Mouse (Mus musculus) G1E (cell line): ENCODE measurements around the gene Gm21887. TPM values are rescaled to one million over a fixed set of nuclear protein-coding genes. Genes with fewer than 3 reads are reported as not detected.
"Not testable (repeated sequence)": the region's sequence is repeated elsewhere in the genome, so short reads cannot be mapped to it uniquely, and the experiment has no call there.

Experiments
- ATAC-seq: 2 replicates; pipeline ENCODE4 v1.8.0; 2016; ENCODE audit warnings: mild to moderate bottlenecking; ENCODE audit not compliant: insufficient number of reproducible peaks, poor library complexity, low FRiP score, severe bottlenecking; ENCODE audit errors: extremely low read depth
- DNase-seq: peaks from one replicate; pipeline ENCODE4 v3.0.0; 2012; ENCODE audit warnings: low spot score
- H3K27me3 ChIP-seq: 2 replicates; pipeline ENCODE4 v1.6.1; 2012; ENCODE audit warnings: mild to moderate bottlenecking, low read length, inconsistent platforms; ENCODE audit not compliant: insufficient read depth
- H3K36me3 ChIP-seq: replicated peaks from 2 replicates; pipeline ENCODE3; 2012; ENCODE audit warnings: mild to moderate bottlenecking, inconsistent platforms
- H3K4me1 ChIP-seq: 2 replicates; pipeline ENCODE4 v1.6.1; 2012; ENCODE audit warnings: low read depth, low read length, inconsistent platforms, mixed read lengths; ENCODE audit not compliant: insufficient read depth
- H3K4me3 ChIP-seq: 2 replicates; pipeline ENCODE4 v1.5.1; 2012; ENCODE audit warnings: low read depth, mild to moderate bottlenecking, inconsistent platforms, low read length, moderate library complexity, mixed read lengths
- H3K9me3 ChIP-seq: replicated peaks from 2 replicates; pipeline ENCODE4 v1.6.1; 2012; ENCODE audit warnings: inconsistent platforms
- CTCF ChIP-seq: IDR thresholded peaks from 2 replicates; pipeline ENCODE4 v1.5.1; 2012; ENCODE audit warnings: low read depth, low read length, inconsistent platforms, mixed read lengths
- polyA plus RNA-seq: library from polyadenylated mRNA; stranded (reverse); fragments of >175 nt; gene quantifications from 2 replicates; pipeline ENCODE4 v1.2.3, GENCODE M21; 2012
- total RNA-seq, 2 experiments: library from RNA; stranded (forward) in 1 of 2; stranded (reverse) in 1 of 2; fragments of 200-1000 nt in 1 of 2; fragments of >200 nt in 1 of 2; fragmentation: Nextera tagmentation in 1 of 2; gene quantifications; 2 replicates each; pipeline ENCODE4 v1.2.3; 2014 to 2017

The Gm21887 gene
- total and polyA plus RNA-seq, 3 experiments: 35.4 to 300 (median 163) TPM

GRCm38 (mm10) chrX:170017333-170018245 lies 8.1 kb downstream of the Gm21887 start:
- Histone ChIP-seq H3K9me3 (peaks cover 10% of the 10 kb centered on the region), H3K4me3 (peak overlapping the region; percentile 58), H3K36me3 (peaks cover 21% of the 10 kb centered on the region), H3K4me1 (peaks cover 15% of the 10 kb centered on the region)
- H3K27me3 ChIP-seq: not testable (repeated sequence)
- DNase-seq (peak; percentile 100), ATAC-seq (peak; percentile 99)
- 0 out of 2 replicates have a peak, but pooled peaks have one; percentile 20 for TF ChIP-seq CTCF

DNA sequence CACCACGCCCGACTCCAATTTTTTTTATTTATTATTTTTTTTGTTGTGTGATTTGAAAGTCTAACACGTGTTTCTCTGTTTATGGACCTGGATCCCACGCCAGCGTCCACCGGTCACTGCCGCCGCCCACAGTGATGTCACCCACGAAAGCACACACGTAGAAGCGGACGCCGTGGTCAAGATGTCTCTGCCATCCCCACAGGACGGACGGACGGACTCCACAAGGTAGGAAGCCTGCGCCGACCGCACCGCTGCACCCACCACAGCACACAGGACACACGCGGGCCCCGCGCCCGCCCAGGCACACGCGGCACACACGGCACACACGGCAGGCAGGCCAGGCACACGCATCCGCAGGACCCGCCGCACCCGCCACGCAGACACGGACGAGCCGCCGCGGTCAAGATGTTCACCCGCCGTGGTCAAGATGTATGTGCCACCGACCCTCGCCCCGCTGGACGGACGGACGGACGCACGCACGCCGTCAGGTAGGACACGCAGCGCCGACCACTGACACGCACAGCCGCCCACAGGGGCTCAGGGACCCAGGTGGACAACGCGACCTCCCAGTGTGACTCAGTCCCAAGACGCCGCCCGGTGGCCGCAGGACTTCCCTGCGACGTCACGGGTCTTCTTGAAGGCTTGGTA lies 9.2 kb downstream of the Gm21887 start:
- H3K4me3 ChIP-seq: peak overlapping the region; percentile 68
- peaks cover 21% of the 10 kb centered on the region for H3K36me3 ChIP-seq
- ATAC-seq (peak; percentile 40), DNase-seq (peak; percentile 81)
- 0 out of 2 replicates have a peak, but pooled peaks have one; percentile 30 for TF ChIP-seq CTCF
- peaks cover 15% of the 10 kb centered on the region for H3K4me1 ChIP-seq
- H3K9me3 ChIP-seq: peaks cover 10% of the 10 kb centered on the region
- not testable (repeated sequence) for H3K27me3 ChIP-seq

DNA sequence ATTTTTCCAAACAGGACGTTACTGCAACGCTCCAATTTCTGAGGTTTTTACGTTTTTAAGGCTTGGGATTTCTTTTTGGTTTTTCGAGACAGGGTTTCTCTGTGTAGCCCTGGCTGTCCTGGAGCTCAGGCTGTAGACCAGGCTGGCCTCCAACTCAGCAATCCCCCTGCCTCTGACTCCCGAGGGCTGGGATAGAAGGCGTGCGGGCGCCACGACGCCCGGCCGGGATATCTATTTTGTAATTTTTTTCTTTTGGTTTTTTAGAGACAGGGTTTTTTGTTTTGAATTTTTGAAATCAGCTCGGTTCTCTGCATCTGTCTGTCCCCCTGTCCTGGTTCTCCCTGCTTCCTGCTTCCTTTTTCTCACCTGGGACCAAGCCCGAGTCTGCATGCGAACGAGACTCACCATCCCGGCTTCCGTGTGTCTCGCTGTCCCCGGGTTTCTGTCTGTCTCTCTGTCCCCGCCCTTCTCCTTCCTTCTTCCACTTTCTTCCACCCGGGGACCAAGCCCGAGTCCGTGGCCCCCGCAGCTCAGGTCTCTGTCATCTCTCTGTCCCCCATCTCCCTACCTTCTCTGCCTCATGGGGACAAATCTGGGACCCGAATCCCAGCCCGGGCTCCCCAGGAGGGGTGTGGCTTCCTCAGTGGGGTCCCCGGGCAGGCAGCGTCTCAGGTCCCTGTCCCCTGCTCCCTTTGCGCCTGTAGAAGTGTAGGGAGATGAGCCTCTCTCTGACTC lies 9.9 kb downstream of the Gm21887 start:
- H3K4me1 ChIP-seq: peaks cover 15% of the 10 kb centered on the region
- not testable (repeated sequence) for ATAC-seq, H3K27me3 ChIP-seq
- H3K36me3 ChIP-seq: peaks cover 21% of the 10 kb centered on the region
- DNase-seq: peak; percentile 52
- H3K4me3 ChIP-seq: peak overlapping the region; percentile 68; the same call in 1 of the 2 replicates
- H3K9me3 ChIP-seq: peaks cover 10% of the 10 kb centered on the region

DNA sequence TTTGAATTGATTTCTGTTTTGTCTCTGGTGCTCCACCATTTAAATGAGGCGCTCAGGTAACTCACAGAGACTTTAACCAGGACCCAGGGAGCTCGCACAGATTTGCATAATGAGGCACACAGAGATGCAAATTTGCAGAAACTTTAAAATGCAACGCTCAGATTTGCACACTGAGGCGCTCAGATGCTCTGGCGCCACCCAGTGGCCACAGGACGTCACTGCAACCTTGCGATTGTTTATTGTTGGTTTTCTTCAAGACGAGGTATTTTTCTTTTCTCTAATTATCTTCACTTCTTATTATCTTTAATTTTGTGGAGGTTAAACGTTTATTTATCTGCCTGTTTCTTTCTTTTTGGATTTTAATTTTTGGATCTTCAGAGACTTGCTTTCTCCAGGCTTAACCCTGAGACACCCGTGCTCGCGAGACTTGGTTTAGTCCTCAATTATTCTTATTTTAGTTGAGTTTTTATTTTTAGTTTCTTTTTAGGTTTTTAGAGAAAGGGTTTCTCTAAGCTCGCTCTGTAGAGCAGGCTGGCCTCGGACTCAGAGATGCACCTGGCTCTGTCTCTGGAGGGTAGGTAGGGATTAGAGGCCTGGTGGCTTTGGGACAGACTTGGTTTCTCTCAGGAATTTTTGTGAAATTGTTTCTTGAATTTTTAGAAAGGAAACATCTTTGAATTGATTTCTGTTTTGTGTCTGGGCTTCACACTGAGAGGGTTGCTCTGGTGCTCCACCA lies 10.7 kb downstream of the Gm21887 start:
- not testable (repeated sequence) for H3K27me3 ChIP-seq, H3K4me3 ChIP-seq, ATAC-seq
- H3K4me1 ChIP-seq: peaks cover 15% of the 10 kb centered on the region
- peaks cover 10% of the 10 kb centered on the region for H3K9me3 ChIP-seq
- H3K36me3 ChIP-seq: peaks cover 21% of the 10 kb centered on the region
- DNase-seq: peak; percentile 65
- peak; percentile 71 for TF ChIP-seq CTCF

GRCm38 (mm10) chrX:170020690-170021050 lies 11.2 kb downstream of the Gm21887 start:
- not testable (repeated sequence) for ATAC-seq

DNA sequence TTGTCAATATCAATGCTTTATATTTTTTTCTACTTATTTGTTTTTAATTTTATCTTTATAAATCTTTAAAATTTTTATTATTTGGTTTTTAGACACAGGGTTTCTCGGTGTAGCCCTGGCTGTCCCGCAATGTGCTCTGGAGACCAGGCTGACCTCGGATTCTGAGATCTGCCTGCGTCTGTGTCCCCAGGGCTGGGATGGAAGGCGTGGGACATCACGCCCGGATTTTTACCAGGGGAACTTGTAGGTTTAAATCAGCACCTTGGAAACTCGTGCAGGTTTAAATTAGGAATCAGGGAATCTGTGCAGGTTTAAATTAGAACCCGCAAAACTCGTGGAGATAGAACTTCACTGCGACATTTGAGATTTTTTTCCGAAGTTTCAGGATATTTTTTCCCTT lies 11.7 kb downstream of the Gm21887 start:
- DNase-seq: not testable (repeated sequence)

More at GRCm38 (mm10) chrX:170020690-170021050, 11.2 kb downstream of the Gm21887 start:
- H3K36me3 ChIP-seq: peaks cover 21% of the 10 kb centered on the region
- H3K4me3 ChIP-seq, H3K27me3 ChIP-seq, DNase-seq: not testable (repeated sequence)
- peaks cover 10% of the 10 kb centered on the region for H3K9me3 ChIP-seq
- H3K4me1 ChIP-seq: peaks cover 15% of the 10 kb centered on the region

GRCm38 (mm10) chrX:170021750-170022461 lies 12.4 kb downstream of the Gm21887 start:
- not testable (repeated sequence) for DNase-seq, ATAC-seq, H3K4me3 ChIP-seq, H3K27me3 ChIP-seq
- Histone ChIP-seq H3K4me1 (peaks cover 15% of the 10 kb centered on the region), H3K36me3 (peaks cover 21% of the 10 kb centered on the region), H3K9me3 (peaks cover 10% of the 10 kb centered on the region)
- peak; percentile 21; the same call in 1 of the 2 replicates for TF ChIP-seq CTCF

More for the DNA sequence above, 11.7 kb downstream of the Gm21887 start:
- peaks cover 10% of the 10 kb centered on the region for H3K9me3 ChIP-seq
- H3K4me1 ChIP-seq: peaks cover 15% of the 10 kb centered on the region
- H3K36me3 ChIP-seq: peaks cover 21% of the 10 kb centered on the region
- not testable (repeated sequence) for H3K27me3 ChIP-seq, H3K4me3 ChIP-seq, ATAC-seq

Other genes starting within 250 kb of the Gm21887 start
- not detected in 2 replicates for gene 4933400A11Rik, start 230.0 kb upstream of the Gm21887 start, total RNA-seq (2014; fragmentation: Nextera tagmentation)
- not detected in 2 replicates for gene 4933400A11Rik, start 230.0 kb upstream of the Gm21887 start, total RNA-seq (2017)
- gene 4933400A11Rik, start 230.0 kb upstream of the Gm21887 start, polyA plus RNA-seq: not detected in 2 replicates